Mouse (Mus musculus): ENCODE measurements around the gene Kpna6. TPM values are rescaled to one million over a fixed set of nuclear protein-coding genes. Genes with fewer than 3 reads are reported as not detected.

The Kpna6 gene
- total RNA-seq, 2 experiments from 2014 or later: 69.9 to 72.4 TPM

- intact Hi-C loops (cut with DNase I): no loop called here
These were observed 51.9 kb downstream of the Kpna6 start for GRCm38 (mm10) chr4:129620419-129621282.

GRCm38 (mm10) chr4:129618786-129619691 lies 53.5 kb downstream of the Kpna6 start, which contains the start of gene Iqcc:
Gene Iqcc (minus strand): TSS chr4:129619099.
- peak; percentile 96 to 97 for DNase-seq
- intact Hi-C loops (cut with DNase I): no loop called here

More at GRCm38 (mm10) chr4:129620419-129621282, 51.9 kb downstream of the Kpna6 start:
- no peak for DNase-seq

GRCm38 (mm10) chr4:129618031-129618430 lies 54.5 kb downstream of the Kpna6 start:
- intact Hi-C loops (cut with DNase I): no loop called here
- no peak for DNase-seq

GRCm38 (mm10) chr4:129617121-129617641 lies 55.4 kb downstream of the Kpna6 start:
- no peak for DNase-seq
- intact Hi-C loops (cut with DNase I): no loop called here

- intact Hi-C loops (cut with DNase I): no loop called here
- DNase-seq: no peak
These were observed 55.9 kb downstream of the Kpna6 start for GRCm38 (mm10) chr4:129616631-129617030.

- no peak for DNase-seq
- intact Hi-C loops (cut with DNase I): no loop called here
These were observed 56.7 kb downstream of the Kpna6 start for GRCm38 (mm10) chr4:129615801-129616290.

GRCm38 (mm10) chr4:129614093-129614492 lies 58.5 kb downstream of the Kpna6 start, which contains the start of gene Dcdc2b:
Gene Dcdc2b (minus strand): TSS chr4:129614257.
- intact Hi-C loops (cut with DNase I): no loop called here
- peak in 1 of 2 experiments; percentile 52 for DNase-seq

GRCm38 (mm10) chr4:129610472-129610871 lies 62.1 kb downstream of the Kpna6 start:
- DNase-seq: no peak
- intact Hi-C loops (cut with DNase I): no loop called here

- no peak for DNase-seq
- intact Hi-C loops (cut with DNase I): no loop called here
These were observed 62.5 kb downstream of the Kpna6 start for GRCm38 (mm10) chr4:129610026-129610425.

- DNase-seq: no peak
- intact Hi-C loops (cut with DNase I): loop anchor here (2.0 to 5.0 kb wide), 5 partner anchors 24 to 272 kb away; partner anchors contain the start of genes Rbbp4 and Zbtb8os
These were observed 63.4 kb downstream of the Kpna6 start for GRCm38 (mm10) chr4:129609139-129609631.

GRCm38 (mm10) chr4:129608426-129609025 lies 64.0 kb downstream of the Kpna6 start:
- intact Hi-C loops (cut with DNase I): loop anchor here (2.0 to 5.0 kb wide), 5 partner anchors 24 to 271 kb away; partner anchors contain the start of genes Rbbp4 and Zbtb8os
- peak; percentile 79 to 90 for DNase-seq

- DNase-seq: peak; percentile 83 to 86
- intact Hi-C loops (cut with DNase I): no loop called here
These were observed 72.1 kb downstream of the Kpna6 start, which contains the start of the genes Eif3i and Tmem234 for GRCm38 (mm10) chr4:129600233-129601158. Gene Eif3i (minus strand): TSS chr4:129600648. Gene Tmem234 (plus strand): TSS chr4:129600668.

Small RNA genes within 50 kb of the gene (microRNA-seq; reads per million reads assigned to microRNA genes)
- 0.81 to 5.8 reads per million in 2 experiments for gene Mir7016

Other genes with a start within 250 kb of the Kpna6 start
- under 1 TPM; 0.29 to 0.32 TPM for gene Zbtb8b, start 231.9 kb downstream of the Kpna6 start, total RNA-seq (2021)
- 10 to 100 TPM; 39.6 to 43.9 TPM for gene Bsdc1, start 211.2 kb downstream of the Kpna6 start, total RNA-seq (2021)
- not detected for gene Tssk3, start 181.7 kb downstream of the Kpna6 start, total RNA-seq (2021)
- gene Fam229a, start 181.6 kb downstream of the Kpna6 start, total RNA-seq (2021): not detected
- gene Marcksl1, start 159.2 kb downstream of the Kpna6 start, total RNA-seq (2021): 10 to 100 TPM; 13.6 to 23.8 TPM
- 10 to 100 TPM; 23.9 to 24.2 TPM for gene Hdac1, start 130.1 kb downstream of the Kpna6 start, total RNA-seq (2021)
- 10 to 100 TPM in 1 of 2 experiments, 1 to 10 TPM in 1; 1.4 to 20.4 TPM for gene Lck, start 99.1 kb downstream of the Kpna6 start, total RNA-seq (2021)
- under 1 TPM; 0.53 to 0.83 TPM for gene Fam167b, start 94.2 kb downstream of the Kpna6 start, total RNA-seq (2021)
- 100 to 1,000 TPM; 114 to 128 TPM for gene Eif3i, start 72.1 kb downstream of the Kpna6 start, total RNA-seq (2021)
- gene Tmem234, start 72.1 kb downstream of the Kpna6 start, total RNA-seq (2021): 10 to 100 TPM; 46.8 to 51.3 TPM
- 1 to 10 TPM; 1.2 TPM for gene Dcdc2b, start 58.5 kb downstream of the Kpna6 start, total RNA-seq (2021)
- gene Iqcc, start 53.7 kb downstream of the Kpna6 start, total RNA-seq (2021): 10 to 100 TPM; 16.3 to 17.6 TPM
- 10 to 100 TPM; 40.7 to 46.5 TPM for gene Ccdc28b, start 48.8 kb downstream of the Kpna6 start, total RNA-seq (2021)
- gene Txlna, start 31.7 kb downstream of the Kpna6 start, total RNA-seq (2021): 10 to 100 TPM; 28.0 to 28.6 TPM
- 1 to 10 TPM; 4.8 to 5.3 TPM for gene Tmem39b, start 24.1 kb upstream of the Kpna6 start, total RNA-seq (2021)
- 10 to 100 TPM; 44.2 to 49.3 TPM for gene Khdrbs1, start 69.5 kb upstream of the Kpna6 start, total RNA-seq (2021)
- 100 to 1,000 TPM; 212 to 215 TPM for gene Ptp4a2, start 138.5 kb upstream of the Kpna6 start, total RNA-seq (2021)

Data from heart, postnatal 14 days (tissue).